Mouse (Mus musculus) bone marrow, adult 2 months (tissue): Measurements from ENCODE around the gene Mgat4d.

ENCODE experiments used
- CTCF ChIP-seq: fragments of 200-500 bp; IDR thresholded peaks from 2 replicates; pipeline ENCODE4 v1.5.1; 2011; ENCODE audit warnings: low read length, control low read depth; ENCODE audit not compliant: control insufficient read depth, insufficient read depth
- POLR2A ChIP-seq: fragments of 200-500 bp; IDR thresholded peaks from 2 replicates; pipeline ENCODE4 v1.6.1; 2011; ENCODE audit warnings: low read depth, mild to moderate bottlenecking, control low read depth, low read length, borderline replicate concordance; ENCODE audit not compliant: control insufficient read depth

DNA sequence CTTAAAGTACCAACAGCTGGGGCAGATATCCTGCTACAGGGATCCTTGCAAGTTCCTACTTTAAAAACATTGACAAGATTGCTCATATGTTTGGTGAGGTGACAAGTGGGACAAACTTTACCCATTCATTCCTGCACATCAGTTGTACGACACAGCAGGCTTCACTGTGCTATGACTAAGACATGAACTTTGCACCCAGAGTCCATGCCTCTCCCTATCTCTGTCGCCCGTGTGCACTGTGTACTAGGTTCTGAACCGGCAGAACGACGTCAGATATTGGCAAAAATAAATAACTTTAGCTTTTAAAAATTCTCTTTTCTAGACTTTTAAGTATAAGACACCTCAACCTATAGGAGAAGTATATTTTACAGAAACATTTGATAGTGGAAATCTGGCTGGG is 48.4 kb downstream of the Mgat4d start:
- no peak for TF ChIP-seq CTCF
- no peak for TF ChIP-seq POLR2A
